Mouse (Mus musculus): ENCODE measurements around the gene Myoc.

The Myoc gene

DNA sequence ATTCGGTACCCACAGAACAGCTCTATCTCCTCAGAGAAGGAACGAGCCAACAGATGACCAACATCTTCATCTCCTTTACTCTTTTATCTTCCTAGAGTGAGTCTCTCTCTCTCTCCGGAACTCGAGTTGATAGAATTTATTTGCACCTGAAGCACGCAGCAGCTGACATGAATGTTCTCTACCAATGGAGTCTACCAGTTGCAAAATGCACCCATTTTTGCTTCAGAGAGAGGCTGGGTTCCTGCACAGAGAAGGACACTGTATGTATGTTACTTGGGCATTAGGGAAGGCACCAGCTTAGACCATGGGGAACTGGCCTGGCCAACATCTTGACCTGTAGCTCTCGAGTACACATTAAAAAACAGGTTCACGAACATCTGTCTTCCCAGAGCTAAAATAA is 19.2 kb downstream of the Myoc start, which contains the start of gene Myocos:
Gene Myocos (minus strand): TSS at position 101 of the 400 bp plus-strand sequence.
- no peak for DNase-seq

GRCm38 (mm10) chr1:162660276-162660860 is 21.4 kb downstream of the Myoc start:
- no peak for DNase-seq

DNA sequence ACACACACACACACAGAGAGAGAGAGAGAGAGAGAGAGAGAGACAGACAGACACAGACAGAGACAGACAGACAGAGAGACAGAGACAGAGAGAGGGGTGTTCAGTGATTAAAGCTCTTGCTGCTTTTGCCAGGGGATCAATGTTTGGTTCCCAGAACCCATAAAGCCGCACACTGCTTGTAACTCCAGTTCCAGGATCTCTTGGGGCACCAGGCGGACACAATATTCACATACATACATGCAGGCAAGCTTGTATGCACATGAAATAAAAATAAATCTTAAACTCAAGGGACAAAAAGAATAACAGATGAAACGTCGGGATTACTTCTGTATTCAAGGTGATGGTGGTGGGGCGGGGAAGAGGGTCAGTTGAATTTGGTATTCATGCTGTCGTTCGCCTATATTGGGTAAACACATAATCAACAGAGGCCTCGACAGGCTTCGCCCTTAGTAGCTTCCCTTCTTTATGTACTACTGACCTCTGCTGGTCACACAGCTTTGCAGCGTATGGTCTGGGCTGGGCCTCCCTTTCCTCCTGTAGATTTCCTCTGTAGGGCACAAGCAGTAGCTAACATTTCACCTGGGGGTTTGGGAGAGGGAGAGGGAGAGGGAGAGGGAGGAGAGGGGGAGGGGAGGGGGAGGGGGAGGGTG is 26.0 kb downstream of the Myoc start:
- DNase-seq: peak; percentile 65 to 73

GRCm38 (mm10) chr1:162665486-162666174 is 26.7 kb downstream of the Myoc start:
- DNase-seq: no peak

DNA sequence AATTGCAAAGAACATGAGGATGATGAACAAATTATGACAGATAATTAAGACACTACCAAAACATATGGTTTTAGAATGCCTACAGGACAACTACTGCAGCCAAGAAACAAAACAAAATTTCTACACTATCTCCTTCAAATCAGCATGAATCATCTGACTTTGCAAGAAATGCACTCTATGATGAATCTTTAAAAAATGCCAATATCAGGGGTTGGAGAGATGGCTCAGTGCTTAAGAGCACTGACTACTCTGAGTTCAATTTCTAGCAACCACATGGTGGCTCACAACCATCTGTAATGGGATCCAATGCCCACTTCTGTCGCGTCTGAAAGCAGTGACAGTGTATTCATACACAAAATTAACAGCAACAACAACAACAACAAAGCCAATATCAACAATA is 54.8 kb downstream of the Myoc start:
- DNase-seq: no peak

GRCm38 (mm10) chr1:162697866-162698265 is 58.9 kb downstream of the Myoc start:
- no peak for DNase-seq

Data from lung, adult 18-20 months (tissue).